Mouse (Mus musculus): ENCODE data around the gene Hivep2.

The Hivep2 gene

GRCm38 (mm10) chr10:14019198-14019597, 53.3 kb downstream of the Hivep2 start:
- no peak for DNase-seq (ENCODE audit: low spot score in 2 of 2)

- DNase-seq (ENCODE audit: low spot score in 2 of 2): no peak
Observed at GRCm38 (mm10) chr10:14020253-14020652, 54.4 kb downstream of the Hivep2 start.

- DNase-seq (ENCODE audit: low spot score in 2 of 2): no peak
Observed at GRCm38 (mm10) chr10:14024971-14025370, 59.1 kb downstream of the Hivep2 start.

- no peak for DNase-seq (ENCODE audit: low spot score in 2 of 2)
Observed at GRCm38 (mm10) chr10:14027751-14028150, 61.9 kb downstream of the Hivep2 start.

- DNase-seq (ENCODE audit: low spot score in 2 of 2): no peak
Observed at GRCm38 (mm10) chr10:14028956-14029355, 63.1 kb downstream of the Hivep2 start.

GRCm38 (mm10) chr10:14030458-14031035, 64.7 kb downstream of the Hivep2 start:
- no peak for DNase-seq (ENCODE audit: low spot score in 2 of 2)

GRCm38 (mm10) chr10:14032532-14032931, 66.7 kb downstream of the Hivep2 start:
- DNase-seq (ENCODE audit: low spot score in 2 of 2): no peak

GRCm38 (mm10) chr10:14034046-14034445, 68.2 kb downstream of the Hivep2 start:
- DNase-seq (ENCODE audit: low spot score in 2 of 2): no peak

GRCm38 (mm10) chr10:14034790-14035189, 68.9 kb downstream of the Hivep2 start:
- no peak for DNase-seq (ENCODE audit: low spot score in 2 of 2)

- DNase-seq (ENCODE audit: low spot score in 2 of 2): no peak
Observed at GRCm38 (mm10) chr10:14035607-14036006, 69.7 kb downstream of the Hivep2 start.

- DNase-seq (ENCODE audit: low spot score in 2 of 2): no peak
Observed at GRCm38 (mm10) chr10:14036472-14036871, 70.6 kb downstream of the Hivep2 start.

GRCm38 (mm10) chr10:14037977-14038489, 72.2 kb downstream of the Hivep2 start:
- no peak for DNase-seq (ENCODE audit: low spot score in 2 of 2)

GRCm38 (mm10) chr10:14040716-14041470, 75.0 kb downstream of the Hivep2 start:
- DNase-seq (ENCODE audit: low spot score in 2 of 2): no peak

- DNase-seq (ENCODE audit: low spot score in 2 of 2): no peak
Observed at GRCm38 (mm10) chr10:14041606-14042005, 75.7 kb downstream of the Hivep2 start.

- DNase-seq (ENCODE audit: low spot score in 2 of 2): no peak
Observed at GRCm38 (mm10) chr10:14042539-14043348, 76.9 kb downstream of the Hivep2 start.

GRCm38 (mm10) chr10:14043349-14043710, 77.5 kb downstream of the Hivep2 start:
- DNase-seq (ENCODE audit: low spot score in 2 of 2): no peak

GRCm38 (mm10) chr10:14044046-14044782, 78.3 kb downstream of the Hivep2 start:
- no peak for DNase-seq (ENCODE audit: low spot score in 2 of 2)

GRCm38 (mm10) chr10:14044783-14045392, 79.0 kb downstream of the Hivep2 start:
- no peak for DNase-seq (ENCODE audit: low spot score in 2 of 2)

GRCm38 (mm10) chr10:14045745-14046144, 79.9 kb downstream of the Hivep2 start:
- DNase-seq (ENCODE audit: low spot score in 2 of 2): peak in 1 of 2 experiments; percentile 56

GRCm38 (mm10) chr10:14046171-14046651, 80.3 kb downstream of the Hivep2 start:
- DNase-seq (ENCODE audit: low spot score in 2 of 2): no peak

GRCm38 (mm10) chr10:14046935-14047334, 81.1 kb downstream of the Hivep2 start:
- DNase-seq (ENCODE audit: low spot score in 2 of 2): no peak
